8 mouse cellular contexts compared by ENCODE assay signal in the genomic region with DNA sequence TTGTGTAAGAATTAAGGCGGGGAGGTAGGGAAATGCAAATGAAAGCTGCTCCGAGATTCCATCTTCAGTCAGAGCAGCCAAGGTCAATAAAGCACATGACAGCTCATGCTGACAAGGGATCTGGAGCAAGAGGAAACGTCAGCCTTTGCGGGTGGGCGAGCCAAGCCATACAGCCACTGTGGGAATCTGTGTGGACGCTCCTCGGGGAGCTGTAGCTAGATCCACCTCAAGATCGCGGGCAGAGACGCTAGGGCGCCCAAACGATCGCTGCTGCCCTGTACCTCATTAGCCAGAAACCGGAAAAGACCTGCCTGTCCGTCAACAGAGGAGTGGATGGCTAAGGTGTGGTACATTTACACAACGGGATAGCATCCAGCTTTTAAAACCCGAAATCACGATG. TPM values are rescaled to one million over a fixed set of nuclear protein-coding genes. Genes with fewer than 3 reads are reported as not detected.
DNase-seq lines count a peak whose midpoint lies in the region; ATAC-seq and TF ChIP-seq lines count a peak whose summit lies in the region.

No protein-coding gene starts in this region.

- no peak for TF ChIP-seq CTCF in cerebellum, adult 2 months (IDR thresholded peaks at IDR 0.05; ENCODE audit: borderline replicate concordance, insufficient read depth, low read depth, low read length)
- TF ChIP-seq CTCF in olfactory bulb, adult 2 months (IDR thresholded peaks at IDR 0.05; ENCODE audit: insufficient read depth, low read depth, low read length) = no peak
- TF ChIP-seq CTCF in lung, adult 2 months (IDR thresholded peaks at IDR 0.05; ENCODE audit: insufficient read depth, low read length) = no peak

- intact Hi-C loops in left cerebral cortex, postnatal 25 days (cut with DNase I) = no loop called here

- H3K4me3 ChIP-seq in cerebellum, adult 2 months (replicated peaks; ENCODE audit: insufficient read depth, low read depth, low read length) = peak overlapping the region; percentile 39
- peak overlapping the region; percentile 51 for H3K4me3 ChIP-seq in heart, embryonic 16.5 days (ENCODE audit: low read length)
- 0 out of 2 replicates have a peak overlapping the region, but pooled peaks have one; percentile 19 for H3K4me3 ChIP-seq in limb, embryonic 11.5 days (ENCODE audit: low read depth, low read length)
- peak overlapping the region; percentile 7; the same call in 1 of the 2 replicates for H3K4me3 ChIP-seq in olfactory bulb, adult 2 months (ENCODE audit: insufficient read depth, low read depth, low read length)
- no peak overlapping the region for H3K4me3 ChIP-seq in lung, adult 2 months (replicated peaks; ENCODE audit: extremely low read depth, low read depth, low read length)

- H3K27me3 ChIP-seq in cerebellum, adult 2 months (ENCODE audit: control insufficient read depth, insufficient read depth, low read length) = no peaks in the 10 kb centered on the region
- H3K27me3 ChIP-seq in heart, embryonic 16.5 days (ENCODE audit: control insufficient read depth, insufficient read depth, low read length) = no peaks in the 10 kb centered on the region
- H3K27me3 ChIP-seq in limb, embryonic 11.5 days (ENCODE audit: control insufficient read depth, insufficient read depth, low read length) = peaks cover 4% of the 10 kb centered on the region; the same call in 1 of the 2 replicates

- ATAC-seq in common myeloid progenitor, adult 5-6 weeks (replicated peaks; ENCODE audit: low read depth, poor library complexity, severe bottlenecking) = 0 out of 2 replicates have a peak, but pooled peaks have one; percentile 10
- no peak for ATAC-seq in heart, embryonic 16.5 days (replicated peaks; ENCODE audit: extremely low read depth, insufficient read depth, low FRiP score)
- no peak for ATAC-seq in limb, embryonic 11.5 days (ENCODE audit: insufficient number of reproducible peaks, low FRiP score, low TSS enrichment, low read depth)

- H3K27ac ChIP-seq in cerebellum, adult 2 months (ENCODE audit: insufficient read depth, low read length) = no peak overlapping the region
- no peak overlapping the region for H3K27ac ChIP-seq in heart, embryonic 16.5 days (ENCODE audit: low read length)
- H3K27ac ChIP-seq in limb, embryonic 11.5 days (replicated peaks; ENCODE audit: low read depth, low read length) = no peak overlapping the region
- no peak overlapping the region for H3K27ac ChIP-seq in olfactory bulb, adult 2 months (ENCODE audit: insufficient read depth, low read depth, low read length)

- peaks cover 4% of the 10 kb centered on the region; the same call in 1 of the 2 replicates for H3K4me1 ChIP-seq in cerebellum, adult 2 months (ENCODE audit: control insufficient read depth, insufficient read depth, low read length)
- H3K4me1 ChIP-seq in heart, embryonic 16.5 days (ENCODE audit: control insufficient read depth, insufficient read depth, low read length) = peaks cover 17% of the 10 kb centered on the region
- H3K4me1 ChIP-seq in limb, embryonic 11.5 days (ENCODE audit: control insufficient read depth, insufficient read depth, low read length) = peaks cover 15% of the 10 kb centered on the region
- peaks cover 10% of the 10 kb centered on the region for H3K4me1 ChIP-seq in olfactory bulb, adult 2 months (ENCODE audit: control insufficient read depth, insufficient read depth, low read length)
- H3K4me1 ChIP-seq in lung, adult 2 months (ENCODE audit: control insufficient read depth, insufficient read depth, low read length) = peaks cover 10% of the 10 kb centered on the region

- H3K36me3 ChIP-seq in heart, embryonic 16.5 days (ENCODE audit: control insufficient read depth, insufficient read depth) = no peaks in the 10 kb centered on the region
- H3K36me3 ChIP-seq in limb, embryonic 11.5 days (ENCODE audit: control insufficient read depth, insufficient read depth, low read length) = no peaks in the 10 kb centered on the region

- TF ChIP-seq POLR2A in cerebellum, adult 2 months (IDR thresholded peaks at IDR 0.05; ENCODE audit: borderline replicate concordance, insufficient read depth, low read length) = no peak
- TF ChIP-seq POLR2A in olfactory bulb, adult 2 months (IDR thresholded peaks at IDR 0.05; ENCODE audit: insufficient read depth, low read depth, low read length) = no peak
- no peak for TF ChIP-seq POLR2A in lung, adult 2 months (IDR thresholded peaks at IDR 0.05; ENCODE audit: borderline replicate concordance, extremely low read depth, low read depth, low read length)

- DNase-seq in cerebellum, adult 2 months = peak; percentile 32 to 36
- no peak for DNase-seq in cerebellum, adult 8-10 months
- peak; percentile 46 for DNase-seq in limb, embryonic 11.5 days (ENCODE audit: low spot score)
- no peak for DNase-seq in left cerebral cortex, postnatal 25 days (ENCODE audit: low spot score in 2 of 2)
- DNase-seq in lung, adult 2 months = no peak

- WGBS in cerebellum, adult 2 months = 3% methylated on average over 18 of the region's 18 CpGs
- WGBS in heart, embryonic 16.5 days = 2% methylated on average over 18 of the region's 18 CpGs
- 4% methylated on average over 18 of the region's 18 CpGs for WGBS in limb, embryonic 11.5 days
- 10% methylated on average over 18 of the region's 18 CpGs for WGBS in olfactory bulb, adult 2 months
- WGBS in lung, adult 2 months = 11% methylated on average over 18 of the region's 18 CpGs

- peak overlapping the region; percentile 67 for H3K9ac ChIP-seq in heart, embryonic 16.5 days (ENCODE audit: low read length)
- no peak overlapping the region for H3K9ac ChIP-seq in limb, embryonic 11.5 days (ENCODE audit: low read length)

- peak overlapping the region; percentile 85 for H3K4me2 ChIP-seq in heart, embryonic 16.5 days (ENCODE audit: low read depth, low read length)
- peak overlapping the region; percentile 47 for H3K4me2 ChIP-seq in limb, embryonic 11.5 days (ENCODE audit: low read depth, severe bottlenecking)

- H3K9me3 ChIP-seq in heart, embryonic 16.5 days (replicated peaks; ENCODE audit: control insufficient read depth, low read length) = no peaks in the 10 kb centered on the region
- H3K9me3 ChIP-seq in limb, embryonic 11.5 days (ENCODE audit: control insufficient read depth, low read length) = no peaks in the 10 kb centered on the region

RNA-seq across cellular contexts. Expression of a gene that starts 7.4 kb away (rescaled TPM):
- polyA plus RNA-seq in cerebellum, adult 2 months (2012; rRNA removed) = 4.5 and 5.4 TPM in 2 replicates
- 15.0 and 17.6 TPM in 2 replicates for total RNA-seq in common myeloid progenitor, adult 5-6 weeks (2017)
- polyA plus RNA-seq in heart, embryonic 16.5 days (2015; fragmentation: Nextera tagmentation; extraction: Ambion mirVana) = 1.6 and 2.2 TPM in 2 replicates
- 2.9 TPM in 2 replicates for polyA plus RNA-seq in limb, embryonic 11.5 days (2014; fragmentation: Nextera tagmentation; extraction: Ambion mirVana)
- not detected in 2 replicates for polyA plus RNA-seq in olfactory bulb, adult 2 months (2012; ENCODE audit: insufficient read depth, insufficient read length, low replicate concordance, missing spikeins)
- total RNA-seq in left cerebral cortex, postnatal 25 days (2021) = 10 to 100 TPM in 1 of 2 experiments, 1 to 10 TPM in 1; 7.5 to 10.2 TPM
- polyA plus RNA-seq in lung, adult 2 months (2012; rRNA removed) = 3.6 and 8.7 TPM in 2 replicates

Comparison
In these comparisons a context has a peak if more than half of its experiments do, and no peak if none do; other contexts are left out.
1. DNase-seq: peak in cerebellum, adult 2 months (2 of 2) and limb, embryonic 11.5 days (single experiment); none in cerebellum, adult 8-10 months (single experiment), left cerebral cortex, postnatal 25 days (0 of 2) and lung, adult 2 months (single experiment).